Mouse (Mus musculus): ENCODE measurements around the gene Guca2a.

GRCm38 (mm10) chr4:119627317-119627716, 10.2 kb upstream of the Guca2a start:
- no peak for TF ChIP-seq CTCF (conservative IDR thresholded peaks at IDR 0.05; ENCODE audit: low read length)
- no peak for TF ChIP-seq NANOG (IDR thresholded peaks at IDR 0.05; ENCODE audit: borderline replicate concordance, low read length)
